ENCODE assay signal across 8 mouse cellular contexts in genomic region chr4:135273307-135273682, GRCm38 (mm10). TPM values are rescaled to one million over a fixed set of nuclear protein-coding genes. Genes with fewer than 3 reads are reported as not detected.
DNase-seq lines count a peak whose midpoint lies in the region; ATAC-seq and TF ChIP-seq lines count a peak whose summit lies in the region.

No protein-coding gene starts in this region.

- intact Hi-C loops in heart, postnatal 36 days (cut with DNase I), result loop anchor here (2.0 kb wide), 1 partner anchor 40 kb away; no protein-coding TSS in a partner anchor

- ATAC-seq in heart, embryonic 11.5 days (replicated peaks; ENCODE audit: insufficient number of reproducible peaks, low FRiP score, low TSS enrichment), result no peak
- ATAC-seq in intestine, postnatal 0 days, result peak; percentile 62
- ATAC-seq in stomach, embryonic 15.5 days (ENCODE audit: insufficient read depth, low FRiP score, low read depth), result no peak

- 3% methylated on average over 17 of the region's 17 CpGs for WGBS in heart, embryonic 11.5 days (ENCODE audit: insufficient replicate concordance)
- WGBS in embryonic facial prominence, embryonic 10.5 days, result 3% methylated on average over 17 of the region's 17 CpGs
- WGBS in intestine, postnatal 0 days, result 4% methylated on average over 17 of the region's 17 CpGs
- WGBS in stomach, embryonic 15.5 days, result 7% methylated on average over 17 of the region's 17 CpGs

- peaks cover 36% of the 10 kb centered on the region for H3K4me1 ChIP-seq in heart, embryonic 11.5 days (ENCODE audit: control insufficient read depth, insufficient read depth, low read length)
- peaks cover 47% of the 10 kb centered on the region for H3K4me1 ChIP-seq in embryonic facial prominence, embryonic 10.5 days
- peaks cover 12% of the 10 kb centered on the region for H3K4me1 ChIP-seq in intestine, postnatal 0 days (replicated peaks; ENCODE audit: control insufficient read depth, insufficient read depth, low read length)
- peaks cover 19% of the 10 kb centered on the region for H3K4me1 ChIP-seq in stomach, embryonic 15.5 days

- peak overlapping the region; percentile 98 for H3K27ac ChIP-seq in heart, embryonic 11.5 days (ENCODE audit: low read depth, low read length)
- peak overlapping the region; percentile 98 for H3K27ac ChIP-seq in embryonic facial prominence, embryonic 10.5 days (replicated peaks)
- H3K27ac ChIP-seq in intestine, postnatal 0 days (ENCODE audit: low read depth, low read length), result peak overlapping the region; percentile 93
- H3K27ac ChIP-seq in stomach, embryonic 15.5 days, result peak overlapping the region; percentile 65; the same call in 1 of the 2 replicates

- no peak for TF ChIP-seq CTCF in intestine, postnatal 0 days (IDR thresholded peaks at IDR 0.05; ENCODE audit: low read depth)

- H3K4me3 ChIP-seq in heart, embryonic 11.5 days (ENCODE audit: low read depth, low read length), result peak overlapping the region; percentile 95
- H3K4me3 ChIP-seq in embryonic facial prominence, embryonic 10.5 days, result peak overlapping the region; percentile 96
- peak overlapping the region; percentile 85 for H3K4me3 ChIP-seq in intestine, postnatal 0 days (ENCODE audit: low read depth, low read length)
- peak overlapping the region; percentile 73 for H3K4me3 ChIP-seq in stomach, embryonic 15.5 days (replicated peaks)

- no peaks in the 10 kb centered on the region for H3K27me3 ChIP-seq in heart, embryonic 11.5 days (ENCODE audit: control insufficient read depth, insufficient read depth, low read length)
- H3K27me3 ChIP-seq in embryonic facial prominence, embryonic 10.5 days (replicated peaks; ENCODE audit: low read depth, poor library complexity, severe bottlenecking), result peaks cover 33% of the 10 kb centered on the region
- H3K27me3 ChIP-seq in intestine, postnatal 0 days (replicated peaks; ENCODE audit: control insufficient read depth, insufficient read depth, low read length), result no peaks in the 10 kb centered on the region
- no peaks in the 10 kb centered on the region for H3K27me3 ChIP-seq in stomach, embryonic 15.5 days (replicated peaks)

- DNase-seq in heart, postnatal 36 days, result no peak
- DNase-seq in embryonic facial prominence, embryonic 10.5 days (ENCODE audit: low spot score), result no peak
- peak; percentile 80 to 85 for DNase-seq in lung, adult 18-20 months
- DNase-seq in right cerebral cortex, postnatal 4 days, result no peak
- DNase-seq in cerebellum, adult 9-11 months, result no peak

- H3K9me3 ChIP-seq in heart, embryonic 11.5 days (replicated peaks; ENCODE audit: control insufficient read depth, low read length), result no peaks in the 10 kb centered on the region
- no peaks in the 10 kb centered on the region for H3K9me3 ChIP-seq in embryonic facial prominence, embryonic 10.5 days
- H3K9me3 ChIP-seq in intestine, postnatal 0 days (ENCODE audit: control insufficient read depth), result no peaks in the 10 kb centered on the region
- H3K9me3 ChIP-seq in stomach, embryonic 15.5 days, result no peaks in the 10 kb centered on the region

- H3K36me3 ChIP-seq in heart, embryonic 11.5 days (ENCODE audit: control insufficient read depth, insufficient read depth, low read length), result no peaks in the 10 kb centered on the region
- H3K36me3 ChIP-seq in embryonic facial prominence, embryonic 10.5 days (replicated peaks), result peaks cover 23% of the 10 kb centered on the region
- no peaks in the 10 kb centered on the region for H3K36me3 ChIP-seq in intestine, postnatal 0 days (ENCODE audit: control insufficient read depth, insufficient read depth)
- H3K36me3 ChIP-seq in stomach, embryonic 15.5 days, result no peaks in the 10 kb centered on the region

- H3K4me2 ChIP-seq in heart, embryonic 11.5 days, result peak overlapping the region; percentile 91
- H3K4me2 ChIP-seq in intestine, postnatal 0 days (replicated peaks; ENCODE audit: low read depth), result peak overlapping the region; percentile 82
- peak overlapping the region; percentile 69 for H3K4me2 ChIP-seq in stomach, embryonic 15.5 days

- peak overlapping the region; percentile 72 for H3K9ac ChIP-seq in heart, embryonic 11.5 days (ENCODE audit: low read depth, low read length)
- H3K9ac ChIP-seq in intestine, postnatal 0 days (ENCODE audit: low read depth, low read length), result peak overlapping the region; percentile 84
- 0 out of 2 replicates have a peak overlapping the region, but pooled peaks have one; percentile 16 for H3K9ac ChIP-seq in stomach, embryonic 15.5 days

RNA-seq across cellular contexts. Expression of gene Clic4, which starts 0.7 kb away (rescaled TPM):
- 156 and 251 TPM in 2 replicates for polyA plus RNA-seq in heart, embryonic 11.5 days (2014; fragmentation: Nextera tagmentation; extraction: Ambion mirVana)
- 100 to 1,000 TPM; 241 to 254 TPM for total RNA-seq in heart, postnatal 36 days (2021)
- 207 and 211 TPM in 2 replicates for polyA plus RNA-seq in embryonic facial prominence, embryonic 10.5 days (2016; fragmentation: Nextera tagmentation; extraction: Ambion mirVana)
- 66.9 and 67.9 TPM in 2 replicates for polyA plus RNA-seq in intestine, postnatal 0 days (2015; fragmentation: Nextera tagmentation; extraction: Ambion mirVana)
- polyA plus RNA-seq in stomach, embryonic 15.5 days (2015; fragmentation: Nextera tagmentation; extraction: Ambion mirVana), result 141 and 144 TPM in 2 replicates

Comparison
In these comparisons a context has a peak if more than half of its experiments do, and no peak if none do; other contexts are left out.
1. H3K9ac ChIP-seq: peak in every context shown above with its lines; median percentile 84 in intestine, postnatal 0 days; 72 in heart, embryonic 11.5 days; 16 in stomach, embryonic 15.5 days.
2. DNase-seq: peak in lung, adult 18-20 months (2 of 2); none in heart, postnatal 36 days (0 of 2), embryonic facial prominence, embryonic 10.5 days (single experiment), right cerebral cortex, postnatal 4 days (single experiment) and cerebellum, adult 9-11 months (single experiment).
3. Peak in every context shown above with its lines, with median percentiles within 50 percentile points of each other: H3K27ac ChIP-seq, H3K4me2 ChIP-seq and H3K4me3 ChIP-seq.